Comparison of ENCODE assay signal across 1 mouse cellular context in genomic region chr15:8705560-8705959, GRCm38 (mm10). TPM values are rescaled to one million over a fixed set of nuclear protein-coding genes. Genes with fewer than 3 reads are reported as not detected.
"Had no signal": no experiment of that assay in that cellular context is flagged by ENCODE, and none has a peak within 500 bp of the region (broad histone marks: within the 10 kb centered on the region; RNA-seq: fewer than 3 reads in every experiment).

No protein-coding gene starts in this region.

RNA-seq across cellular contexts. Expression of gene Slc1a3, which starts 5.0 kb away (rescaled TPM):
- total RNA-seq: neutrophil, adult 5-6 weeks had no signal
